Mouse (Mus musculus) spleen, adult 2 months (tissue): Measurements from ENCODE around the gene Hist1h4k.

Experiments used
- CTCF ChIP-seq: fragments of 200-500 bp; IDR thresholded peaks from 2 replicates; pipeline ENCODE4 v1.5.1; 2011; ENCODE audit warnings: mild to moderate bottlenecking, inconsistent platforms; ENCODE audit not compliant: insufficient read depth, insufficient read length, insufficient replicate concordance; ENCODE audit errors: extremely low read depth
- POLR2A ChIP-seq: fragments of 200-500 bp; IDR thresholded peaks from 2 replicates; pipeline ENCODE4 v1.6.1; 2011; ENCODE audit warnings: low read depth, low read length, inconsistent platforms

DNA sequence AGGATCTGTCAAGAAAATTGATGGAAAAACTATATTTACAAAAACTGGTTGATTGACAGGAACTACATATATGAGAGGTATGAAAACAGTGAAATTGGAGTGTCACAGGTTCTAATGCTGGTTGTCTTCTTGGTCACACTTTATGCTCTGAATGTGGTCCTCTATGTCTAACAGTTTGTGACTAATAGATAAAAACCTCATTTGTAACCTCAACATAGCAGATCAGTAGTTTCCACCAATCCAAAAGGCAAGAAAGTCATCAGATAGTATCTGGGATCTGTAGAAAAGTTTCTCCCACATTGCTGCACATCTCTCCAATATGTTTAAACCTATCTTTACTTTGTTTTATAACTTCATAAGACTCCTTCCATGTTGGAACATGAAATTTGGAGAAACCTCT lies 1.1 kb upstream of the Hist1h4k start:
- TF ChIP-seq CTCF (no peak), POLR2A (no peak)
